Mouse (Mus musculus): ENCODE measurements around the gene Zc3h8. TPM values are rescaled to one million over a fixed set of nuclear protein-coding genes. Genes with fewer than 3 reads are reported as not detected.

Gene Zc3h8
- polyA plus RNA-seq (2014; fragmentation: Nextera tagmentation; extraction: Ambion mirVana): 10.8 and 12.4 TPM in 2 replicates

DNA sequence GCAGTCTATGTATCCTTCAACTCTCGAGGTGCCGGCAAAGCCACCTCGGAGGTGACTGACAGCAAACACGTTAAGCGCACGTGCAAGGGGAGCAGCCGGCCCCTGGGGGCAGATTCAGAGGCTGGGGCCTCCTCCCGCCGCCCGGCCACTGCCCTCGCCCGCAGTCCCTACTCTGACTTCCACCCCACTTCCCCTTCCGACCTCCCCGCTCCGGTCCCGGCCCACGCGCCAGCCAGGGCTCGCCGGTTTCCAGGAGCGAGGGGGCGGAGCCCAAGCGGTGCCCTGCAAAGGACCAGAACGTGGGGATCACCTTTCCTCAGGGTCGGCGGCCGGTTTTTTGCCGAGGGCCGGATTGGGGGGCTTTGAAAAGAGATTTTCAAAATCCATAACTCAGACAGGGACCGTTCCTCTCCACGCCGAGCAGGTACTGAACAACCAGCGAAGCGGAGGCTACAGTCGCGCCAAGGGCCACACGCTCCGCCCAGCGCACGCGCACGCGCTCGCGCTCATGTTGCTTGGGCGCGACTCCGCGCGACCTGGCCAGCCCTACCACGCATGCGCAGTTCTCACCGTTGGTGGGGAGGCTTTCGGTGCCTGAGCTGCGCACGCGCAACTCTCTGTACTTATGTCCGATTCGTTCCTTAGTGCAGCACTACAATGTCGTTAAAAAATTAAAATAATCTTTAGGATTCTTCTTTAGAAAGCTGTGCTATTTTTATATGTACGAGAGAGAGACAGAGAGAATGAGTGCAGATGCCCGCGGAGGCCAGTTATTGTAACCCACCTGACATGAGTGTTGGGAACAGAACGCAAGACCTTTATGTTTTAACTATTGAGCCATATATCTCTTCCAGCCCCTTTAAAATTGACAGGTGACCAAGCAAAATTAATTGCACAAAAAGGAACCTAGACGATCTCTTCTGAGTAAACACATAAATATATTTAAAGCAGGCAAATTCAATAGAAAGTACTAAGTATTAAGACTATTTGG is at the start of gene Zc3h8:
Gene Zc3h8 (minus strand): TSS at position 540 of the 991 bp plus-strand sequence.
- no peaks in the 10 kb centered on the region for H3K9me3 ChIP-seq (ENCODE audit: control insufficient read depth, low read length)
- WGBS: 1% methylated on average over 65 of the region's 65 CpGs
- no peaks in the 10 kb centered on the region for H3K27me3 ChIP-seq (ENCODE audit: control insufficient read depth, insufficient read depth, low read length)
- H3K4me2 ChIP-seq (replicated peaks; ENCODE audit: low read depth, low read length): peak within 1 kb of the TSS; percentile 64
- H3K27ac ChIP-seq (ENCODE audit: low read depth, low read length): peak within 1 kb of the TSS; percentile 84
- peaks cover 5% of the 10 kb centered on the region; the same call in 1 of the 2 replicates for H3K36me3 ChIP-seq (ENCODE audit: control insufficient read depth, insufficient read depth, low read length)
- H3K9ac ChIP-seq (ENCODE audit: low read depth, low read length): peak within 1 kb of the TSS; percentile 70
- H3K4me3 ChIP-seq (ENCODE audit: low read length): peak within 1 kb of the TSS; percentile 72
- H3K4me1 ChIP-seq (ENCODE audit: control insufficient read depth, insufficient read depth, low read length): peaks cover 5% of the 10 kb centered on the region; the same call in 1 of the 2 replicates
- ATAC-seq (ENCODE audit: low FRiP score, low TSS enrichment): peak; percentile 93

DNA sequence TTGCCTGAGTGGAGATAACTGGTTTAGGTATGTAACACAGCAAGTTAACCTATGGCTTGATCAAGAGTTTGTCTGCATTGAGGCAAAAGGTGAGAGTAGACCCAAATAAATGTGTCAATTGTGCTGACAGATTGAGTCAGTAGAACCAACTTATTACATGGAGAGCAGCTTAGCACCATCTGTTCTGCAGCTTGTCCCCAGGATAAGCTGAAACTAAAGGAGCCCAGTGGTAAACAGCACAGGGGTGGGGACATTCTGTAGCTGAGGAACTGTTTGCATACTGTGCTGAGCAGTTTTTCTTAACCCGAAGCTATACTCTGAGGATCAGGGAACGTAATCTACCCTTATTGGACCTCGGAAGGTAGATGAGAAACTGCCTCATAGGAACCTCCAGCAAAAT is 40.9 kb upstream of the Zc3h8 start:
- no peak for ATAC-seq (ENCODE audit: low FRiP score, low TSS enrichment)
- no peaks in the 10 kb centered on the region for H3K27me3 ChIP-seq (ENCODE audit: control insufficient read depth, insufficient read depth, low read length)
- no peak overlapping the region for H3K9ac ChIP-seq (ENCODE audit: low read depth, low read length)
- H3K27ac ChIP-seq (ENCODE audit: low read depth, low read length): no peak overlapping the region
- H3K9me3 ChIP-seq (ENCODE audit: control insufficient read depth, low read length): no peaks in the 10 kb centered on the region
- H3K4me1 ChIP-seq (ENCODE audit: control insufficient read depth, insufficient read depth, low read length): no peaks in the 10 kb centered on the region
- H3K4me3 ChIP-seq (ENCODE audit: low read length): no peak overlapping the region
- H3K4me2 ChIP-seq (replicated peaks; ENCODE audit: low read depth, low read length): no peak overlapping the region
- 88% methylated on average over 3 of the region's 3 CpGs for WGBS
- H3K36me3 ChIP-seq (ENCODE audit: control insufficient read depth, insufficient read depth, low read length): no peaks in the 10 kb centered on the region

DNA sequence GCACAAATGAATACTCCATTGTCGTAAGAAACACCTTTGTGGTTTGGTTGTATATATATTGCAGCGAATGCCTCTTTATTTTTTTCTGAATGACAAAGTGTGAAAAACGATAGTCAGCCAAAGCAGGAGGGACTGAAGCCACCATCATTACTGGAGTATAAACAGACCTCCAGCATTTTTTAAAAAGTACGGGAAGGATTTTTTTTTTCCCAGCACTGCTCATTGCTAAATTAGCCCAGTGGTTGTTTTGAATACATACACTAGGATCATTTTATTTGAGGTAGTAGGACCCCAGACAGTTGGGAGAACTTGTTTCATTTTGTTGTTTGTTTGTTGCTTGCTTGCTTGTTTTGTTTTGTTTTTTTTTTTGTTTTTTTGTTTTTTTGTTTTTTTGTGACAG is 31.7 kb upstream of the Zc3h8 start:
- no peaks in the 10 kb centered on the region for H3K27me3 ChIP-seq (ENCODE audit: control insufficient read depth, insufficient read depth, low read length)
- no peak overlapping the region for H3K9ac ChIP-seq (ENCODE audit: low read depth, low read length)
- no peaks in the 10 kb centered on the region for H3K4me1 ChIP-seq (ENCODE audit: control insufficient read depth, insufficient read depth, low read length)
- H3K27ac ChIP-seq (ENCODE audit: low read depth, low read length): no peak overlapping the region
- H3K4me3 ChIP-seq (ENCODE audit: low read length): no peak overlapping the region
- WGBS: 77% methylated on average over 4 of the region's 4 CpGs
- H3K36me3 ChIP-seq (ENCODE audit: control insufficient read depth, insufficient read depth, low read length): no peaks in the 10 kb centered on the region
- H3K4me2 ChIP-seq (replicated peaks; ENCODE audit: low read depth, low read length): no peak overlapping the region
- no peak for ATAC-seq (ENCODE audit: low FRiP score, low TSS enrichment)
- H3K9me3 ChIP-seq (ENCODE audit: control insufficient read depth, low read length): no peaks in the 10 kb centered on the region

DNA sequence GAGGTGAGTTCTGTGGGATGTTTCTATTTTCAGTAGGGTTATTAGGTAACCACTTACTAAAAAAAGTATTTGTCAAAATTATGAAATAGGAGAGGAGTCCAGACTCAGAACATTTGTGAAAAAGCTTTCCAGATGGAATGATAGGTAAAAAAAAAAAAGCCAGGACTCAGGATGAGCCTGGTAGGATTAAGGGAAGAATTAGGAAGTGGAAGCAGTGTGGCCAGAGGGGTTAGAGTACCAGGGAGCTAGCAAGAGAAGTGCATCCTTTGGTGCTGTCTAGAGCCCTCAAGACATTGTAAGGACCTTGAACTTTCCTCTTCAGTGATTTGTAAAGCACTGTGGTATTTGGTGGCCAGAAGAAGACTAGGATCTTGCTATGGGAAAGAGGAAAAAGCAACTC is 28.4 kb upstream of the Zc3h8 start:
- no peak for ATAC-seq (ENCODE audit: low FRiP score, low TSS enrichment)
- Histone ChIP-seq H3K27me3 (ENCODE audit: control insufficient read depth, insufficient read depth, low read length) (no peaks in the 10 kb centered on the region), H3K27ac (ENCODE audit: low read depth, low read length) (no peak overlapping the region), H3K4me3 (ENCODE audit: low read length) (no peak overlapping the region), H3K9ac (ENCODE audit: low read depth, low read length) (no peak overlapping the region), H3K36me3 (ENCODE audit: control insufficient read depth, insufficient read depth, low read length) (no peaks in the 10 kb centered on the region), H3K4me1 (ENCODE audit: control insufficient read depth, insufficient read depth, low read length) (no peaks in the 10 kb centered on the region), H3K9me3 (ENCODE audit: control insufficient read depth, low read length) (no peaks in the 10 kb centered on the region), H3K4me2 (replicated peaks; ENCODE audit: low read depth, low read length) (no peak overlapping the region)

GRCm38 (mm10) chr2:128968475-128969083 is 24.7 kb upstream of the Zc3h8 start:
- Histone ChIP-seq H3K9me3 (ENCODE audit: control insufficient read depth, low read length) (no peaks in the 10 kb centered on the region), H3K4me1 (ENCODE audit: control insufficient read depth, insufficient read depth, low read length) (peaks cover 9% of the 10 kb centered on the region), H3K4me2 (replicated peaks; ENCODE audit: low read depth, low read length) (peak overlapping the region; percentile 49), H3K27ac (ENCODE audit: low read depth, low read length) (peak overlapping the region; percentile 100; the same call in 1 of the 2 replicates), H3K27me3 (ENCODE audit: control insufficient read depth, insufficient read depth, low read length) (no peaks in the 10 kb centered on the region), H3K36me3 (ENCODE audit: control insufficient read depth, insufficient read depth, low read length) (no peaks in the 10 kb centered on the region), H3K4me3 (ENCODE audit: low read length) (peak overlapping the region; percentile 69), H3K9ac (ENCODE audit: low read depth, low read length) (peak overlapping the region; percentile 98; the same call in 1 of the 2 replicates)
- ATAC-seq (ENCODE audit: low FRiP score, low TSS enrichment): no peak

DNA sequence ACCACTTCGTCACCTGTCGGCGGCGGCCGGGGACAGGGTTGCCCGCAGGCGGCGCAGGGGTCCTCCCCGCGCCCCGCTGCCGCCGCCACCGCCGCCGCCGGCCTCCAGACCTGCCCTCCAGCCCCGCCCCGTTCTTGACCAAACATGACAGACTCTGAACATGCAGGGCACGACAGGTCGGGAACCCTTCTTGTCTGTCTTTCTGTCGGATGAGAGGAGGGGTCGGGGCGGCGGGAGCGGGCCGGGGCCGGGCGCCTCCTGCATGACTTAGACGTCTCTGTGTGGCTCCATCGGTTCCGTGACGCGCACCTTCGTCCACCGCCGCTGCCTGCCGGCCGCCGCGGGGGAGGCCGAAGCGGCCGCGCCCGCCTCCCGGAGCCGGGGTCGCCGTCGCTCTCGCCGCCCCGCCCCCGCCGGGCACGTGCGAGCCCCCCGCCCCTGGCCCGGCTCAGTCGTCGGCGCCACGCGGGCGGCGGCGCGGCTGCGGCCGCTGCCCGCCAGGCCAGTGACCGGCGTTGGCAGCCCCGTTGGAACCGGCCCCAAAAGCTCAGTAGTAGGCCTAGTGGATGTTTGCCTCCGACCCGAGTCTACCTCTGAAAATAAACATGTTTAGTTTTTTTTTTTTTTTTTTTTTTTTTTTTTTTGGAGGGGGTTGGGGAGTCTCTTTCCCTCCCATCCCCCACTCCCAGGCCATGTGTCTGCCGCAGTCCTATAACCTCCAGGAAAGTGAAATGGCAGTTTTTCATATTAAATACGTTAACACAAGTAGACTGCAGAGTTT is 24.0 kb upstream of the Zc3h8 start, which contains the start of gene Gm10762:
Gene Gm10762 (minus strand): TSS at position 65 of the 781 bp plus-strand sequence.
- peak; percentile 88 for ATAC-seq (ENCODE audit: low FRiP score, low TSS enrichment)
- Histone ChIP-seq H3K9ac (ENCODE audit: low read depth, low read length) (peak within 1 kb of the TSS; percentile 98), H3K27ac (ENCODE audit: low read depth, low read length) (peak within 1 kb of the TSS; percentile 100), H3K9me3 (ENCODE audit: control insufficient read depth, low read length) (no peaks in the 10 kb centered on the region), H3K36me3 (ENCODE audit: control insufficient read depth, insufficient read depth, low read length) (no peaks in the 10 kb centered on the region), H3K4me2 (replicated peaks; ENCODE audit: low read depth, low read length) (peak within 1 kb of the TSS; percentile 49), H3K27me3 (ENCODE audit: control insufficient read depth, insufficient read depth, low read length) (no peaks in the 10 kb centered on the region), H3K4me1 (ENCODE audit: control insufficient read depth, insufficient read depth, low read length) (peaks cover 9% of the 10 kb centered on the region), H3K4me3 (ENCODE audit: low read length) (peak within 1 kb of the TSS; percentile 69)
- under 1% methylated on average over 75 of the region's 80 CpGs for WGBS

GRCm38 (mm10) chr2:128966641-128967580 is 23.0 kb upstream of the Zc3h8 start, which contains the start of gene Zc3h6:
TSS of gene Zc3h6 (plus strand) at chr2:128967402.
- Histone ChIP-seq H3K4me2 (replicated peaks; ENCODE audit: low read depth, low read length) (peak within 1 kb of the TSS; percentile 49), H3K27ac (ENCODE audit: low read depth, low read length) (peak within 1 kb of the TSS; percentile 100), H3K4me3 (ENCODE audit: low read length) (peak within 1 kb of the TSS; percentile 69), H3K9me3 (ENCODE audit: control insufficient read depth, low read length) (no peaks in the 10 kb centered on the region), H3K9ac (ENCODE audit: low read depth, low read length) (peak within 1 kb of the TSS; percentile 98), H3K4me1 (ENCODE audit: control insufficient read depth, insufficient read depth, low read length) (peaks cover 9% of the 10 kb centered on the region), H3K36me3 (ENCODE audit: control insufficient read depth, insufficient read depth, low read length) (no peaks in the 10 kb centered on the region), H3K27me3 (ENCODE audit: control insufficient read depth, insufficient read depth, low read length) (no peaks in the 10 kb centered on the region)
- WGBS: 2% methylated on average over 65 of the region's 65 CpGs
- ATAC-seq (ENCODE audit: low FRiP score, low TSS enrichment): peak; percentile 97

GRCm38 (mm10) chr2:128966236-128966635 is 22.4 kb upstream of the Zc3h8 start:
- Histone ChIP-seq H3K4me1 (ENCODE audit: control insufficient read depth, insufficient read depth, low read length) (peaks cover 9% of the 10 kb centered on the region), H3K4me3 (ENCODE audit: low read length) (peak overlapping the region; percentile 69), H3K36me3 (ENCODE audit: control insufficient read depth, insufficient read depth, low read length) (no peaks in the 10 kb centered on the region), H3K27me3 (ENCODE audit: control insufficient read depth, insufficient read depth, low read length) (no peaks in the 10 kb centered on the region), H3K4me2 (replicated peaks; ENCODE audit: low read depth, low read length) (peak overlapping the region; percentile 49), H3K9ac (ENCODE audit: low read depth, low read length) (peak overlapping the region; percentile 20; the same call in 1 of the 2 replicates), H3K9me3 (ENCODE audit: control insufficient read depth, low read length) (no peaks in the 10 kb centered on the region), H3K27ac (ENCODE audit: low read depth, low read length) (peak overlapping the region; percentile 100)
- no peak for ATAC-seq (ENCODE audit: low FRiP score, low TSS enrichment)
- WGBS: 20% methylated on average over 6 of the region's 6 CpGs

All from kidney, embryonic 14.5 days (tissue).